Mouse (Mus musculus) liver, embryonic 16.5 days (tissue): ENCODE data around the gene Hspa4l. TPM values are rescaled to one million over a fixed set of nuclear protein-coding genes. Genes with fewer than 3 reads are reported as not detected.

Experiments
- ATAC-seq: fragments of 200-750 bp; cut with Nextera tagmentation; 2 replicates; pipeline ENCODE4 v1.8.0; 2017; ENCODE audit warnings: low read depth, mild to moderate bottlenecking, moderate number of reproducible peaks, moderate library complexity
- H3K27ac ChIP-seq: fragments of 300-500 bp; sonication (generic); 2 replicates; pipeline ENCODE4 v1.5.1; 2014; ENCODE audit warnings: mild to moderate bottlenecking, low read length
- H3K27me3 ChIP-seq: fragments of 300-500 bp; sonication (generic); 2 replicates; pipeline ENCODE4 v1.6.1; 2014; ENCODE audit warnings: low read depth, low read length, mixed read lengths; ENCODE audit not compliant: control insufficient read depth, insufficient read depth
- H3K36me3 ChIP-seq: fragments of 300-500 bp; sonication (generic); 2 replicates; pipeline ENCODE4 v1.6.1; 2014; ENCODE audit warnings: mild to moderate bottlenecking; ENCODE audit not compliant: control insufficient read depth, insufficient read depth
- H3K4me1 ChIP-seq: fragments of 300-500 bp; sonication (generic); 2 replicates; pipeline ENCODE4 v1.6.1; 2014; ENCODE audit warnings: low read depth, low read length, mixed read lengths; ENCODE audit not compliant: control insufficient read depth
- H3K4me2 ChIP-seq: fragments of 300-500 bp; sonication (generic); 2 replicates; pipeline ENCODE4 v1.6.1; 2014; ENCODE audit warnings: low read depth, low read length, mixed read lengths
- H3K4me3 ChIP-seq: fragments of 300-500 bp; sonication (generic); 2 replicates; pipeline ENCODE4 v1.5.1; 2014; ENCODE audit warnings: low read depth, mild to moderate bottlenecking, low read length
- H3K9ac ChIP-seq: fragments of 300-500 bp; sonication (generic); 2 replicates; pipeline ENCODE4 v1.6.1; 2014; ENCODE audit warnings: low read depth, low read length
- H3K9me3 ChIP-seq: fragments of 300-500 bp; sonication (generic); replicated peaks from 2 replicates; pipeline ENCODE4 v1.6.1; 2016; ENCODE audit warnings: low read length; ENCODE audit not compliant: control insufficient read depth
- WGBS: fragments of 180-500 bp; shearing (Covaris S2); extraction: QIAGEN DNeasy Blood & Tissue Kit; methylation state at CpG from one replicate; pipeline ENCODE4 v1.1.7; 2014; ENCODE audit not compliant: insufficient replicate concordance; 5-methylcytosine and 5-hydroxymethylcytosine counted together
- polyA plus RNA-seq: library from polyadenylated mRNA; unstranded; fragments of >200 nt; fragmentation: Nextera tagmentation; extraction: Ambion mirVana; gene quantifications from 2 replicates; pipeline ENCODE4 v1.2.1, GENCODE M21; 2015

Gene Hspa4l
- polyA plus RNA-seq, 1 experiment from 2014 or later = 14.5 TPM

DNA sequence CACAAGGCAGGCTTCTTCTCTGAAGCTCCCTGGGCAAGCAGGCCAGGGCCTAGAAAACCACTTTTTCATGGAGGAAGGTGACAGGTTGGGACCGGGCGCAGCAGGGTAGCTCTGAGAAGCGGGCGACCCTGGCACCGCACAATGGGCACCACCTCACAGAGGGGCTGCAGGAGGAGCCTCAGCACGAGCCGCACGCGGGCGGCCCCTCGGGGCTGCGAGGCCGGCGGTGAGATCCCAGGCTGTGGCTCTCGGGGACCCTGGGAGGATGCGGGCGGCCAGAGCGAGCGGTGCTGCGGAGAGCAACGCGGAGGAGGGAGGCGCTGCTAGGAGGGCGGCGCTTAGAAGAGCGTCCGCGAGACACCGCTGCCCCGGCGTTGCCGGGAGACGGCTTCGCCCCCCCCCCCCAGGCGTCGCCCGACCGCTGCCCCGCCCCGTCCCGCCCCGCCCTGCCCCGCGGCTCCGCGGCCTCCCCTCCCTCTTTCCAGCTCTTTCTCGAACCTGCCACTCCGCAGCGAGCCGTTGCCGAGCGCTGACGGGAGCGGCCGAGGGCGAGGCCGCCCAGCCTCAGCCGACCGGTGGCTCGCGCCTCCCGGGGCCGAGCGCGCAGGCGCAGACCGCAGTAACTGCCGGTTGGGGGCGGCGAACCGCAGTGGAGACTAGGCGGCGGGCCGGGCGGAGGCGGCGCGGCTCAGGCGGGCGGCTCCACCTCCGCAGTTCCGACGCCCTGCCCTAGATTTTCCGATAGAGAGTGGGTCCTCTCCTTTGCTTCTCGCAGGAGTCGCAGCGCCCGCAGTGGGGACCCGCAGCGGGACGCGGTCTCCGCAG, 753 bp downstream of the Hspa4l start:
- peak overlapping the region; percentile 76 for H3K4me3 ChIP-seq
- peak overlapping the region; percentile 94 for H3K27ac ChIP-seq
- no peaks in the 10 kb centered on the region for H3K9me3 ChIP-seq
- ATAC-seq = peak; percentile 92
- under 1% methylated on average over 67 of the region's 93 CpGs for WGBS
- no peaks in the 10 kb centered on the region for H3K27me3 ChIP-seq
- peaks cover 11% of the 10 kb centered on the region for H3K4me1 ChIP-seq
- H3K36me3 ChIP-seq = no peaks in the 10 kb centered on the region
- H3K9ac ChIP-seq = peak overlapping the region; percentile 87
- peak overlapping the region; percentile 98 for H3K4me2 ChIP-seq

DNA sequence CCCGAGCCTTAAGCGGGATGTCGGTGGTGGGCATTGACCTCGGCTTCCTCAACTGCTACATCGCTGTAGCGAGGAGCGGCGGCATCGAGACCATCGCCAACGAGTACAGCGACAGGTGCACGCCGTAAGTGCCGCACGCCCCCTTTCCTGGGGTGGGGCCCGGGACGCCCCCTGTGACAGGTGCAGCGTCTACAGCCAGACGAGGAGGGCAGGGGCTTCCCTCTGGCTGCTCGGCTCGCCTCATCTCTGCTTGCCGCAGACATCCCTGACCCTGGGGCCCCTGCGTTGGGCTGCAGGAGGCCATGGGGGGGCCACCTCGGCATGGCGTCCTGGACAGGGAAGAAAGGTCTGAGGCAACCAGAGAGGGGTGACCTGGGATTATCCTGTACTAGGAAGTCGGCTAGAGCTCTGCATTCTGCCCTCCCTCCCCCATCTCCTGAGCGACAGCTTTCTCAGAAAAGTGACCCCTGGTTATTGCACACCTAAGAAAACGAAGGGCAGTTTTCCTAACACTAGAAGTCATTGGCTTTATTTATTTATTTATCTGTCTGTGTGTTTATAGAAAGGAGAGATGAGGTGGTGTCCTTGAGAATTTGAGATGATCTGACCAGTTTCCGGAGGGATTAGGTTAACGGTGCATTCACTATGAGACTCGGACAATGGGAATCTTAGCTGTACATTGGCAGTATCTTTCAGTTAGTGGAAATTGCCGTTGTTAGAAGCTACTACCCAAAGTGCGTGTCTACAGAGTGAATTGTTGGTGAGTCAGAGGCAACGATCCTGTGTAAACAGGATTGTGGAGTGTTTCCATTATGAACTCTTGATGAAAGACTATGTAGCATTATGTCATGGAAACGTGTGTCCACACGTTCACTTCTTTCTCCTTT, 1.6 kb downstream of the Hspa4l start:
- H3K27ac ChIP-seq = peak overlapping the region; percentile 94
- peak overlapping the region; percentile 76 for H3K4me3 ChIP-seq
- ATAC-seq = peak; percentile 8
- H3K27me3 ChIP-seq = no peaks in the 10 kb centered on the region
- H3K36me3 ChIP-seq = no peaks in the 10 kb centered on the region
- H3K9me3 ChIP-seq = no peaks in the 10 kb centered on the region
- H3K4me2 ChIP-seq = peak overlapping the region; percentile 98
- peaks cover 11% of the 10 kb centered on the region for H3K4me1 ChIP-seq
- peak overlapping the region; percentile 87 for H3K9ac ChIP-seq
- WGBS = 2% methylated on average over 37 of the region's 37 CpGs

DNA sequence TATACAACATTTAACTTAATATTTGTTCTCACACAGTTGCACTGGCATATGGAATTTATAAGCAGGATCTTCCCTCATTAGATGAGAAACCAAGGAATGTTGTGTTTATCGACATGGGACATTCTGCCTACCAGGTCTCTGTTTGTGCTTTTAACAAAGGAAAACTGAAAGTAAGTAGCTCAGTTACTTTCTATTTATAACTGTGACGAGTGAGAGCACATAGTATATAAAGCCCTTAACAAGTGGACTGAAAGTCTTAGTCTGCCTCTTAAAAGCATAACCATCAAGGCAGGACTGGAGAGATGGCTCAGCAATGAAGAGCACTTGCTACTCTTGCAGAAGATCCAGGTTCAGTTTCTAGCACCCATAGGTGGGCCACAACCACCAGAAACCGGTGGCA, 16.5 kb downstream of the Hspa4l start:
- ATAC-seq = no peak
- no peak overlapping the region for H3K27ac ChIP-seq
- H3K36me3 ChIP-seq = peaks cover 10% of the 10 kb centered on the region
- H3K4me2 ChIP-seq = no peak overlapping the region
- H3K9ac ChIP-seq = no peak overlapping the region
- no peaks in the 10 kb centered on the region for H3K4me1 ChIP-seq
- H3K9me3 ChIP-seq = no peaks in the 10 kb centered on the region
- no peak overlapping the region for H3K4me3 ChIP-seq
- WGBS = 83% methylated on average over 3 of the region's 3 CpGs
- H3K27me3 ChIP-seq = no peaks in the 10 kb centered on the region

DNA sequence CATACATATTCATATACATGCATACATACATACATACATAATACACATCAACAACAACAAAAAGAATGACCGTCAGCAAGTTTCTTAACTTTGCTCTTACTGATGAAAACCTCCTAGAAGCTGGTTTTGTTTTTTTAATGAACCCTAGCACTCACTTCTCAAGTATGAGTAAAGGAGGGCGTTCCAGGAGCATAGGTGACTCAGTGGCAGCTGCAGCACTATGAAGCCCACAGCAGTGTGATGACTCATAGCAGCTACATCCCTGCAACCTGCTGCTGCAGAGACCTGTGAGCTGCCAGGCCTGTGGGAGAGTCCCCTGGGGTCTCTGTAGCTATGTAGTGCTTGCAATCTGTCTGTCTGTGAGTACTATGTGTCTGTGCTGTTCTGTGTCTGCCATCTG, 17.0 kb downstream of the Hspa4l start:
- Histone ChIP-seq H3K27me3 (no peaks in the 10 kb centered on the region), H3K4me3 (no peak overlapping the region), H3K4me1 (no peaks in the 10 kb centered on the region), H3K9me3 (no peaks in the 10 kb centered on the region), H3K36me3 (peaks cover 10% of the 10 kb centered on the region), H3K27ac (no peak overlapping the region), H3K9ac (no peak overlapping the region), H3K4me2 (no peak overlapping the region)
- no peak for ATAC-seq
- 84% methylated on average over 2 of the region's 2 CpGs for WGBS

DNA sequence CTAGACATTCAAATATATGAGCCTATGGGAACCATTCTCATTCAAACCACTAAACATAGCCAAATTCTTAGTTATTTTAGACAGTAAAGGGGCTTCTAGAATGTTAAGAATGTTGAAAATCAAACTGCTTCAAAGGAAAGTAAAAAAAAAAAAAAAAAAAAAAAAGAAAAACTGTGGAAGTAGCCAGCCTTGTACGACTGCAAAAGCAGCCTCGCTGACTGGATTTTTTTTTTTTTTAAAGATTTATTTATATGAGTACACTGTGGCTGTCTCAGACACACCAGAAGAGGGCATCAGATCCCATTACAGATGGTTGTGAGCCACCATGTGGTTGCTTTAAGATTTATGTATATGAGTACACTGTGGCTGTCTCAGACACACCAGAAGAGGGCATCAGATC, 49.5 kb downstream of the Hspa4l start:
- Histone ChIP-seq H3K27ac (no peak overlapping the region), H3K9me3 (no peaks in the 10 kb centered on the region), H3K4me3 (no peak overlapping the region), H3K9ac (no peak overlapping the region), H3K36me3 (peaks cover 10% of the 10 kb centered on the region), H3K4me2 (no peak overlapping the region), H3K4me1 (peaks cover 3% of the 10 kb centered on the region; the same call in 1 of the 2 replicates), H3K27me3 (no peaks in the 10 kb centered on the region)
- WGBS = 83% methylated on average over 2 of the region's 2 CpGs
- ATAC-seq = no peak

DNA sequence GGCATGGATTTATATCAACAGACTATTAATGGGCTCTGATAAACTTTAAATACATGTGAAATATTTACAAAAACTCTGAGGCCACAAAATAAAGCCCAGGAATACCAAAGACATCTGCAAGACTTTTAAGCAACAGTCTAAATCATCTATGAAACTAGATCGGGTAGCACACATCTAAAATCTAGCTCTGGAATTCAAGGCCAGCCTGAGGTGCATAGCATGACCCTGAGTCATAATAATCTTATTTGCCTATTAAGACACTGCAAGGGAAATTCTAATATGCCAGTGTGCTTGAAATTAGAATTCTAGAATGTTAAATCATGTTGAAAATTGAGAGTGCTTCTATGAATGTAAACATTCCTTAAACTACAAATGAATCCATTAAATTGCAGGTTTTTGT, 53.8 kb downstream of the Hspa4l start:
- no peak overlapping the region for H3K9ac ChIP-seq
- 56% methylated on average over 1 of the region's 1 CpGs for WGBS
- H3K36me3 ChIP-seq = 0 out of 2 replicates have a peak, but pooled peaks cover under 1% of the 10 kb centered on the region
- no peak overlapping the region for H3K4me3 ChIP-seq
- no peaks in the 10 kb centered on the region for H3K9me3 ChIP-seq
- H3K4me2 ChIP-seq = no peak overlapping the region
- no peak for ATAC-seq
- no peak overlapping the region for H3K27ac ChIP-seq
- peaks cover 14% of the 10 kb centered on the region for H3K4me1 ChIP-seq
- no peaks in the 10 kb centered on the region for H3K27me3 ChIP-seq

DNA sequence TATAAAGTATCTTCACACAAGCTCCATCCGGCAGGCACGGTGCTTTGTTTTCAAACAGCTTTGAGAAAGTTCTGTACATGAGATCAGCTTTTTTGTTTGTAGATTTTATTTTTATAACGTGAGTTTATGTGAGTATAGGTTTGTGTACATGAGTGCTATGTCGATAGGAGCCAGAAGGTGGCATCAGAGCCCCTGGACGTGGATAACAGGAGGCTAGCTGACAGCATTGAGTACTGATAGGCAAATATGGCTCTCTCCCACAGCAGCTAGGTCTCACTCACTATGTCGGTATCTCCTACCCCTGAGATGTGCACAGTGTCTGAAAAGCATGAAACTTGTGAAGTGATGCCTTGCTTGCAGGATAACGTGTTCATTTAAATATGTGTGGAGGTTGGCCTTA, 54.2 kb downstream of the Hspa4l start:
- peaks cover 2% of the 10 kb centered on the region; the same call in 1 of the 2 replicates for H3K36me3 ChIP-seq
- no peak overlapping the region for H3K27ac ChIP-seq
- no peak for ATAC-seq
- 35% methylated on average over 7 of the region's 7 CpGs for WGBS
- H3K27me3 ChIP-seq = no peaks in the 10 kb centered on the region
- H3K4me2 ChIP-seq = peak overlapping the region; percentile 87; the same call in 1 of the 2 replicates
- H3K9me3 ChIP-seq = no peaks in the 10 kb centered on the region
- peaks cover 14% of the 10 kb centered on the region for H3K4me1 ChIP-seq
- H3K4me3 ChIP-seq = no peak overlapping the region
- H3K9ac ChIP-seq = no peak overlapping the region

DNA sequence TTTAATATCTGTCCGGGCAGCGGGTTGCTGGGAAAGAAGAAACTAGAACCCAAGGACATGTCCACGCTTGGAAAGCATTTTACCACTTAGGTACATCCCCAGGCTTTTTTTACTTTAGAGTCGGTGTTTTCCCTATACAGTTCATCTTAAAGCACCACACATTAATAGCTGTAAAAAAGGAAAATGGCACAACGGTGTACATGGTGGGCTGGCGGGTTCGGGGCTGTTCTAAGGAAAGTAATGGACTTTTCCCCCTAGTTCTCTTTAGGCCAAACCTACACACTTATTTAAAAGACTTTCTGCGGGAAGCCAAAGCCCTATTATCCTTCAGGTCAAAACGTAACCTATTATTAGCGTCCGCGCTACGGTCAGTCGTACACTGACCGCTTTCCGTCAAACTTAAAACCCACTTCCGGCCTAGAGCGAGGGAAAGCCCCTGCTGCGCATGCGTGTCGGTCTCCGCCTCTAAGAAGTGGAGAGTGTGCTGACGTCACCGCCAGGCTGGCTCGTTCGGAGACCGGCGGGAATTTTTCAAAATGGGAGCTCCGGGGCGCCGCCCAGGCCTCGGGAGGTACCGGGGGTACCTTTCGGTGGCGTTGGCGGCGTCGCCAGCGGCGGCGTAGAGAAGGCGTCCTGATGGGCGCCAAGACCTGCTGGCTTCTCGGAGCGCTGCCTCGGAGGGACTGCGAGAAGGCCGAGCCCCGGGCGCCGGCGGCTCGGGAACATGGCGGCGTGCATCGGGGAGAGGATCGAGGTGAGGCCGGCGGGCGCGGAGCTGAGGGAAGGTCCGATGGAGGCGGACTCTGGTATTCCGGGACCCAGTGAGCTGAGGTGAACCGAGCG, 55.5 kb downstream of the Hspa4l start, which contains the start of gene Plk4:
Gene Plk4 (plus strand): TSS at position 490 of the 843 bp plus-strand sequence.
- Histone ChIP-seq H3K27me3 (no peaks in the 10 kb centered on the region), H3K9ac (peak within 1 kb of the TSS; percentile 97), H3K4me2 (peak within 1 kb of the TSS; percentile 91), H3K36me3 (peaks cover 4% of the 10 kb centered on the region), H3K9me3 (no peaks in the 10 kb centered on the region), H3K27ac (peak within 1 kb of the TSS; percentile 92), H3K4me3 (peak within 1 kb of the TSS; percentile 99), H3K4me1 (peaks cover 14% of the 10 kb centered on the region)
- peak; percentile 86 for ATAC-seq
- WGBS = 2% methylated on average over 66 of the region's 66 CpGs
